Mouse (Mus musculus) kidney, adult 2 months (tissue): ENCODE measurements around the gene Itga3.

Experiments used
- CTCF ChIP-seq: fragments of 200-500 bp; conservative IDR thresholded peaks from 2 replicates; pipeline ENCODE4 v1.5.1; 2011; ENCODE audit warnings: low read depth, mild to moderate bottlenecking, control low read depth, low read length, moderate library complexity, mixed read lengths; ENCODE audit not compliant: insufficient read depth, insufficient read length
- POLR2A ChIP-seq: fragments of 200-500 bp; IDR thresholded peaks from one replicate; pipeline ENCODE4 v1.6.1; 2011; ENCODE audit warnings: low read depth, low read length, control low read depth

DNA sequence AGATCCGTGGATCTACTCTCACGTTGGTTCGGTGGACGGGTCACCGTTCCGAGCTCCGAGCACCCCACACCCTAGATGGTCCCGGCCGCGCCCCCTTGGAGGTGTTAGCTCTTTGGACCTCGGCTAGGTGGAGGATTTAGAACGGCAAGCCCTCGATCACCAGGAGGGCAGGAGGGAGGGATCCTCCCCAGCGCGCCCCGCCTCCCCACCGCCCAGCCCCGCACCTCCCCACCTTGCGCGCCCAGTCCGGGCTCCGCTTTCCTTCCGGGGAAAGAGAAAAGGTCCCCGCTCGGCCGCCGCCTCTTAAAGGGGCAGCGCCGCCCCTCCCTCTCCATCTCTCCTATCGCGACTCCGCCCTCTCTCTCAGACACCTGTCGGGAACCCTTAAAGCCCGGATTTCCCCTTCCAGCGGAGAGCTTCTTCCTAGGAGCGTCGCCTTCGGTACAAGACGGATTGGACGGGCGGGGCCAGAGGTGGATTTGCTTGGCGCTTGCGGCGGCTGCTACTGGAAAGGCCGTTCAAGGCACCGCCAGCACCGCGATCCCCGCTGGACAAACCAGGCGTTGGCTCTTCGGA is at the start of gene Itga3:
- TF ChIP-seq CTCF (no peak), POLR2A (peak; percentile 11)
